Mouse (Mus musculus) kidney, postnatal 0 days (tissue): ENCODE measurements around the gene Dhrs11. TPM values are rescaled to one million over a fixed set of nuclear protein-coding genes. Genes with fewer than 3 reads are reported as not detected.

Source experiments
- ATAC-seq: fragments of 200-750 bp; cut with Nextera tagmentation; replicated peaks from 2 replicates; pipeline ENCODE4 v1.8.0; 2017; ENCODE audit warnings: low read depth, moderate number of reproducible peaks, moderate TSS enrichment, moderate library complexity; ENCODE audit not compliant: low FRiP score
- DNase-seq: peaks from one replicate; pipeline ENCODE4 v3.0.0-alpha.2; 2016; ENCODE audit warnings: low spot score
- H3K27ac ChIP-seq: fragments of 300-500 bp; sonication (generic); 2 replicates; pipeline ENCODE4 v1.5.1; 2014; ENCODE audit warnings: mild to moderate bottlenecking
- H3K27me3 ChIP-seq: fragments of 300-500 bp; sonication (generic); 2 replicates; pipeline ENCODE4 v1.6.1; 2014; ENCODE audit warnings: low read length, mixed read lengths; ENCODE audit not compliant: insufficient read depth
- H3K36me3 ChIP-seq: fragments of 300-500 bp; sonication (generic); 2 replicates; pipeline ENCODE4 v1.6.1; 2014; ENCODE audit warnings: low read length, mixed read lengths; ENCODE audit not compliant: insufficient read depth
- H3K4me1 ChIP-seq: fragments of 300-500 bp; sonication (generic); replicated peaks from 2 replicates; pipeline ENCODE4 v1.6.1; 2014; ENCODE audit warnings: antibody characterized with exemption, low read length, mixed read lengths; ENCODE audit not compliant: insufficient read depth
- H3K4me2 ChIP-seq: fragments of 300-500 bp; sonication (generic); 2 replicates; pipeline ENCODE4 v1.6.1; 2014; ENCODE audit warnings: mild to moderate bottlenecking, low read length, moderate library complexity, mixed read lengths
- H3K4me3 ChIP-seq: fragments of 300-500 bp; sonication (generic); replicated peaks from 2 replicates; pipeline ENCODE4 v1.5.1; 2014; ENCODE audit warnings: low read depth, low read length
- H3K9ac ChIP-seq: fragments of 300-500 bp; sonication (generic); 2 replicates; pipeline ENCODE4 v1.6.1; 2014; ENCODE audit warnings: low read depth, low read length
- H3K9me3 ChIP-seq: fragments of 300-500 bp; sonication (generic); replicated peaks from 2 replicates; pipeline ENCODE4 v1.6.1; 2016; ENCODE audit warnings: low read length, inconsistent platforms, mixed read lengths
- CTCF ChIP-seq: IDR thresholded peaks from 2 replicates; pipeline ENCODE4 v1.5.1; 2016; ENCODE audit warnings: antibody characterized with exemption, low read depth, mild to moderate bottlenecking, moderate library complexity
- WGBS: fragments of 180-500 bp; shearing (Covaris S2); extraction: QIAGEN DNeasy Blood & Tissue Kit; methylation state at CpG from one replicate; pipeline ENCODE4 v1.1.7; 2014; 5-methylcytosine and 5-hydroxymethylcytosine counted together
- polyA plus RNA-seq: library from polyadenylated mRNA; unstranded; fragments of >200 nt; fragmentation: Nextera tagmentation; extraction: Ambion mirVana; gene quantifications from 2 replicates; pipeline ENCODE4 v1.2.1, GENCODE M21; 2015

Gene Dhrs11
- polyA plus RNA-seq, 1 experiment from 2014 or later = 13.8 TPM

- peak; percentile 27 for ATAC-seq
- no peaks in the 10 kb centered on the region for H3K27me3 ChIP-seq
- WGBS = under 1% methylated on average over 39 of the region's 39 CpGs
These were observed 10.5 kb downstream of the Dhrs11 start for GRCm38 (mm10) chr11:84818085-84818960.

GRCm38 (mm10) chr11:84817362-84817761 is 11.4 kb downstream of the Dhrs11 start:
- H3K4me2 ChIP-seq = no peak overlapping the region
- H3K9me3 ChIP-seq = no peaks in the 10 kb centered on the region
- H3K27me3 ChIP-seq = no peaks in the 10 kb centered on the region
- no peak overlapping the region for H3K4me3 ChIP-seq
- H3K36me3 ChIP-seq = no peaks in the 10 kb centered on the region
- TF ChIP-seq CTCF = peak; percentile 40; the same call in 1 of the 2 replicates
- 86% methylated on average over 6 of the region's 6 CpGs for WGBS
- no peak for ATAC-seq
- no peaks in the 10 kb centered on the region for H3K4me1 ChIP-seq
- no peak overlapping the region for H3K9ac ChIP-seq
- no peak overlapping the region for H3K27ac ChIP-seq
- no peak for DNase-seq

More at GRCm38 (mm10) chr11:84818085-84818960, 10.5 kb downstream of the Dhrs11 start:
- no peaks in the 10 kb centered on the region for H3K9me3 ChIP-seq
- H3K27ac ChIP-seq = peak overlapping the region; percentile 88
- peak overlapping the region; percentile 72 for H3K4me3 ChIP-seq
- no peaks in the 10 kb centered on the region for H3K36me3 ChIP-seq
- TF ChIP-seq CTCF = peak; percentile 87
- H3K9ac ChIP-seq = peak overlapping the region; percentile 76
- H3K4me1 ChIP-seq = no peaks in the 10 kb centered on the region
- peak overlapping the region; percentile 100 for H3K4me2 ChIP-seq
- peak; percentile 93 for DNase-seq

- Histone ChIP-seq H3K4me2 (no peak overlapping the region), H3K36me3 (no peaks in the 10 kb centered on the region), H3K9me3 (no peaks in the 10 kb centered on the region), H3K4me1 (no peaks in the 10 kb centered on the region), H3K27me3 (no peaks in the 10 kb centered on the region), H3K9ac (no peak overlapping the region), H3K27ac (no peak overlapping the region), H3K4me3 (no peak overlapping the region)
- DNase-seq (peak; percentile 83), ATAC-seq (0 out of 2 replicates have a peak, but pooled peaks have one; percentile 13)
- TF ChIP-seq CTCF = peak; percentile 97
- WGBS = 57% methylated on average over 13 of the region's 13 CpGs
These were observed 14.9 kb downstream of the Dhrs11 start for GRCm38 (mm10) chr11:84813724-84814510.

- Histone ChIP-seq H3K4me1 (no peaks in the 10 kb centered on the region), H3K27me3 (no peaks in the 10 kb centered on the region; the same call in 1 of the 2 replicates), H3K27ac (no peak overlapping the region), H3K9ac (no peak overlapping the region), H3K36me3 (no peaks in the 10 kb centered on the region), H3K4me2 (no peak overlapping the region), H3K9me3 (no peaks in the 10 kb centered on the region), H3K4me3 (no peak overlapping the region)
- DNase-seq = no peak
- no peak for ATAC-seq
- WGBS = 94% methylated on average over 4 of the region's 4 CpGs
- TF ChIP-seq CTCF = no peak
These were observed 24.4 kb downstream of the Dhrs11 start for GRCm38 (mm10) chr11:84804373-84804772.

- no peak overlapping the region for H3K27ac ChIP-seq
- no peak for ATAC-seq
- no peak overlapping the region for H3K4me2 ChIP-seq
- no peaks in the 10 kb centered on the region for H3K36me3 ChIP-seq
- 19% methylated on average over 21 of the region's 21 CpGs for WGBS
- no peaks in the 10 kb centered on the region for H3K9me3 ChIP-seq
- H3K27me3 ChIP-seq = no peaks in the 10 kb centered on the region
- peak; percentile 85 for DNase-seq
- no peak overlapping the region for H3K4me3 ChIP-seq
- no peak overlapping the region for H3K9ac ChIP-seq
- TF ChIP-seq CTCF = peak; percentile 91
- no peaks in the 10 kb centered on the region for H3K4me1 ChIP-seq
These were observed 31.0 kb downstream of the Dhrs11 start for GRCm38 (mm10) chr11:84797627-84798353.

- H3K9me3 ChIP-seq = no peaks in the 10 kb centered on the region
- DNase-seq = no peak
- H3K4me1 ChIP-seq = no peaks in the 10 kb centered on the region
- H3K27ac ChIP-seq = no peak overlapping the region
- no peak overlapping the region for H3K9ac ChIP-seq
- no peak overlapping the region for H3K4me3 ChIP-seq
- no peaks in the 10 kb centered on the region for H3K36me3 ChIP-seq
- no peak overlapping the region for H3K4me2 ChIP-seq
- ATAC-seq = no peak
- no peaks in the 10 kb centered on the region for H3K27me3 ChIP-seq
- 35% methylated on average over 10 of the region's 10 CpGs for WGBS
- no peak for TF ChIP-seq CTCF
These were observed 31.8 kb downstream of the Dhrs11 start for GRCm38 (mm10) chr11:84797026-84797425.
